Mouse (Mus musculus): Measurements from ENCODE around the gene Card10.
A peak's percentile ranks its signal among the peaks of the same experiment; 100 is the strongest.

The Card10 gene

GRCm38 (mm10) chr15:78797060-78797329 lies 5.8 kb downstream of the Card10 start:
- DNase-seq = no peak

GRCm38 (mm10) chr15:78796196-78797059 lies 6.4 kb downstream of the Card10 start:
- no peak for DNase-seq

- DNase-seq = no peak
Measured at GRCm38 (mm10) chr15:78790990-78791389, 11.9 kb downstream of the Card10 start.

- no peak for DNase-seq
Measured at GRCm38 (mm10) chr15:78790451-78790850, 12.4 kb downstream of the Card10 start.

- no peak for DNase-seq
Measured at GRCm38 (mm10) chr15:78789721-78790323, 13.0 kb downstream of the Card10 start.

GRCm38 (mm10) chr15:78788042-78788441 lies 14.8 kb downstream of the Card10 start:
- DNase-seq = no peak

GRCm38 (mm10) chr15:78787287-78787856 lies 15.5 kb downstream of the Card10 start:
- DNase-seq = no peak

- DNase-seq = no peak
Measured at GRCm38 (mm10) chr15:78786411-78786818, 16.4 kb downstream of the Card10 start.

GRCm38 (mm10) chr15:78785961-78786360 lies 16.9 kb downstream of the Card10 start:
- DNase-seq = no peak

- DNase-seq = no peak
Measured at GRCm38 (mm10) chr15:78785258-78785657, 17.6 kb downstream of the Card10 start.

- no peak for DNase-seq
Measured at GRCm38 (mm10) chr15:78784520-78784919, 18.3 kb downstream of the Card10 start.

- no peak for DNase-seq
Measured at GRCm38 (mm10) chr15:78782348-78783103, 20.3 kb downstream of the Card10 start.

- DNase-seq = no peak
Measured at GRCm38 (mm10) chr15:78780908-78781307, 21.9 kb downstream of the Card10 start.

- no peak for DNase-seq
Measured at GRCm38 (mm10) chr15:78780359-78780758, 22.5 kb downstream of the Card10 start.

- no peak for DNase-seq
Measured at GRCm38 (mm10) chr15:78779690-78780089, 23.2 kb downstream of the Card10 start.

- no peak for DNase-seq
Measured at GRCm38 (mm10) chr15:78779253-78779652, 23.6 kb downstream of the Card10 start.

GRCm38 (mm10) chr15:78778077-78778870 lies 24.6 kb downstream of the Card10 start:
- DNase-seq = peak; percentile 88

- DNase-seq = peak; percentile 42
Measured at GRCm38 (mm10) chr15:78773290-78773729, 29.5 kb downstream of the Card10 start, which contains the start of gene Mfng. TSS of gene Mfng (minus strand) at chr15:78773475.

- DNase-seq = no peak
Measured at GRCm38 (mm10) chr15:78772856-78773255, 30.0 kb downstream of the Card10 start.

- DNase-seq = no peak
Measured at GRCm38 (mm10) chr15:78772368-78772763, 30.5 kb downstream of the Card10 start.

GRCm38 (mm10) chr15:78771531-78772367 lies 31.1 kb downstream of the Card10 start:
- DNase-seq = no peak

- peak; percentile 47 for DNase-seq
Measured at GRCm38 (mm10) chr15:78770983-78771355, 31.9 kb downstream of the Card10 start.

Measured in right cerebral cortex, postnatal 4 days (tissue).